Comparison of ENCODE assay signal across 10 mouse cellular contexts in the genomic region with DNA sequence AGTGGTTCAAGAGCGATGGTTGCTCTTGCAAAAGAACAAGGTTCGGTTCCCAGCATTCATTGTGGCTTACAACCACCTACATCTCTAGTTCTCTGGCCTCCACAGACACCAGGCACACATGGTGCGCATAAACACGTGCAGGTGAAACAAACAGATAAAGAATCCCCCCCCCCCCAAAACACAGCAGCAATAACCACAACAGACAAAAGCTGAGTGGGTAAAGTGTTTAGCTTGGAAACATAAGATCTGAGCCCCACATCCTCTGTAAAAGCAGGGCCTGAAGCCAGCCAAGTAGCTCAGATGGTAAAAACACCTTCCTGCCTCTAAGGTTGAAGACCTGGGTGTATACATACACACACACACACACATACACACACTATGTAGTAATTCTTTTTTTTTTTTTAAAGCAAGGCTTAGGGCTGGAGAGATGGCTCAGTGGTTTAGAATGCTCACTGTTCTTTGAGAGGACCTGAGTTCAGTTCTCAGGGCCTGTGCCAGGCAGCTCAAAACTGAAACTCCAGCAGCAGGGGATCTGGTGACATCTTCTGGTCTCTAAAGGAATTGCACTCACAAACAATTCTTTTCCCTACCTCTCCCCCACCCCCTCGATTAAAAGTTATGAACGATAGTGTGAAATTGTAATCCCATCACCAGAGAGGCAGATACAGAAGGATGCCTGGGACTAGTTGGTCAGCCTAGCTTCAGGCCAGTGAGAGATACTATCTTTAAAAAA. TPM values are rescaled to one million over a fixed set of nuclear protein-coding genes. Genes with fewer than 3 reads are reported as not detected.
A peak's percentile ranks its signal among the peaks of the same experiment; 100 is the strongest.
DNase-seq lines count a peak whose midpoint lies in the region; ATAC-seq and TF ChIP-seq lines count a peak whose summit lies in the region.
"Had no signal": no experiment of that assay in that cellular context is flagged by ENCODE, and none has a peak within 500 bp of the region (broad histone marks: within the 10 kb centered on the region; RNA-seq: fewer than 3 reads in every experiment).

No protein-coding gene starts in this region.

- no peaks in the 10 kb centered on the region for H3K27me3 ChIP-seq in forebrain, postnatal 0 days (ENCODE audit: insufficient read depth, low read length)
- H3K27me3 ChIP-seq in forebrain, embryonic 14.5 days (replicated peaks; ENCODE audit: control insufficient read depth, insufficient read depth, low read length) = no peaks in the 10 kb centered on the region
- no peaks in the 10 kb centered on the region for H3K27me3 ChIP-seq in lung, embryonic 14.5 days (ENCODE audit: insufficient read depth, low read length)

- no peaks in the 10 kb centered on the region for H3K4me1 ChIP-seq in forebrain, postnatal 0 days (ENCODE audit: insufficient read depth)
- H3K4me1 ChIP-seq in forebrain, embryonic 14.5 days (ENCODE audit: control insufficient read depth, insufficient read depth, low read length) = no peaks in the 10 kb centered on the region
- H3K4me1 ChIP-seq in lung, embryonic 14.5 days (ENCODE audit: insufficient read depth) = no peaks in the 10 kb centered on the region

- TF ChIP-seq CTCF in forebrain, postnatal 0 days (IDR thresholded peaks at IDR 0.05; ENCODE audit: low read depth) = peak; percentile 56; the same call in 1 of the 2 replicates
- peak; percentile 40 for TF ChIP-seq CTCF in lung, embryonic 14.5 days (IDR thresholded peaks at IDR 0.05; ENCODE audit: low read depth)

- ATAC-seq in forebrain, postnatal 0 days = no peak
- no peak for ATAC-seq in forebrain, embryonic 14.5 days
- no peak for ATAC-seq in lung, embryonic 14.5 days (ENCODE audit: insufficient read depth)

- peaks cover 47% of the 10 kb centered on the region for H3K36me3 ChIP-seq in forebrain, postnatal 0 days (ENCODE audit: insufficient read depth)
- peaks cover 57% of the 10 kb centered on the region for H3K36me3 ChIP-seq in forebrain, embryonic 14.5 days (ENCODE audit: control insufficient read depth, insufficient read depth, low read length)
- H3K36me3 ChIP-seq in lung, embryonic 14.5 days (ENCODE audit: insufficient read depth) = peaks cover 63% of the 10 kb centered on the region

- H3K27ac ChIP-seq in forebrain, postnatal 0 days (ENCODE audit: low read depth, low read length) = no peak overlapping the region
- H3K27ac ChIP-seq in forebrain, embryonic 14.5 days (ENCODE audit: low read depth, low read length) = no peak overlapping the region
- no peak overlapping the region for H3K27ac ChIP-seq in lung, embryonic 14.5 days (ENCODE audit: low read depth)
- H3K27ac ChIP-seq: macrophage had no signal

- intact Hi-C loops in left cerebral cortex, postnatal 14 days (cut with DNase I) = loop anchor here (5.0 kb wide), 1 partner anchor 114 kb away; no protein-coding TSS in a partner anchor

- H3K4me2 ChIP-seq in forebrain, postnatal 0 days (ENCODE audit: low read depth) = no peak overlapping the region
- no peak overlapping the region for H3K4me2 ChIP-seq in forebrain, embryonic 14.5 days (ENCODE audit: low read length)
- H3K4me2 ChIP-seq in lung, embryonic 14.5 days = no peak overlapping the region

- DNase-seq in forebrain, postnatal 0 days = no peak
- DNase-seq in forebrain, embryonic 14.5 days (ENCODE audit: low spot score) = no peak
- DNase-seq in lung, embryonic 14.5 days = no peak
- DNase-seq in lung, postnatal 10 days = no peak
- DNase-seq in induced T-regulatory cell, adult 2 months (ENCODE audit: low read depth) = peak; percentile 47
- peak; percentile 39 for DNase-seq in thymus, postnatal 4 days
- DNase-seq in kidney, postnatal 14 days = no peak
- DNase-seq in left cerebral cortex, postnatal 14 days (ENCODE audit: low spot score in 2 of 2) = no peak
- DNase-seq: gastrocnemius, postnatal 25 days had no signal

- H3K9me3 ChIP-seq in forebrain, postnatal 0 days (ENCODE audit: low read length) = no peaks in the 10 kb centered on the region
- no peaks in the 10 kb centered on the region for H3K9me3 ChIP-seq in forebrain, embryonic 14.5 days (replicated peaks; ENCODE audit: control insufficient read depth, low read length)
- H3K9me3 ChIP-seq in lung, embryonic 14.5 days (ENCODE audit: low read depth, low read length) = no peaks in the 10 kb centered on the region

- 92% methylated on average over 6 of the region's 6 CpGs for WGBS in forebrain, postnatal 0 days
- 97% methylated on average over 6 of the region's 6 CpGs for WGBS in forebrain, embryonic 14.5 days
- 96% methylated on average over 6 of the region's 6 CpGs for WGBS in lung, embryonic 14.5 days

- H3K4me3 ChIP-seq in forebrain, postnatal 0 days (ENCODE audit: low read depth, low read length) = no peak overlapping the region
- H3K4me3 ChIP-seq in forebrain, embryonic 14.5 days (ENCODE audit: low read depth, low read length) = no peak overlapping the region
- H3K4me3 ChIP-seq in lung, embryonic 14.5 days (ENCODE audit: low read depth, low read length) = no peak overlapping the region

- H3K9ac ChIP-seq in forebrain, postnatal 0 days = no peak overlapping the region
- H3K9ac ChIP-seq in forebrain, embryonic 14.5 days (ENCODE audit: low read length) = no peak overlapping the region
- H3K9ac ChIP-seq in lung, embryonic 14.5 days = no peak overlapping the region

RNA-seq across cellular contexts. Expression of gene Gtf2i, which starts 58.5 kb away (rescaled TPM):
- total RNA-seq in forebrain, postnatal 0 days (2014; rRNA removed) = 98.3 and 120 TPM in 2 replicates
- 62.7 and 85.6 TPM in 2 replicates for polyA plus RNA-seq in forebrain, postnatal 0 days (2015; fragmentation: Nextera tagmentation; extraction: Ambion mirVana)
- 111 and 122 TPM in 2 replicates for polyA plus RNA-seq in forebrain, embryonic 14.5 days (2014; fragmentation: Nextera tagmentation; extraction: Ambion mirVana)
- 183 and 185 TPM in 2 replicates for polyA plus RNA-seq in lung, embryonic 14.5 days (2014; fragmentation: Nextera tagmentation; extraction: Ambion mirVana)
- 100 to 1,000 TPM; 205 to 240 TPM for total RNA-seq in left cerebral cortex, postnatal 14 days (2021)

Comparison
In these comparisons a context has a peak if more than half of its experiments do, and no peak if none do; other contexts are left out.
1. DNase-seq: peak in induced T-regulatory cell, adult 2 months (single experiment) and thymus, postnatal 4 days (single experiment); none in forebrain, postnatal 0 days (single experiment), forebrain, embryonic 14.5 days (single experiment), lung, embryonic 14.5 days (single experiment), lung, postnatal 10 days (single experiment), kidney, postnatal 14 days (single experiment) and left cerebral cortex, postnatal 14 days (0 of 2).